Mouse (Mus musculus) limb, embryonic 11.5 days (tissue): ENCODE results near the gene Ube2h. TPM values are rescaled to one million over a fixed set of nuclear protein-coding genes. Genes with fewer than 3 reads are reported as not detected.
"Not testable (repeated sequence)": the region's sequence is repeated elsewhere in the genome, so short reads cannot be mapped to it uniquely, and the experiment has no call there.

Experiments
- ATAC-seq: fragments of 200-750 bp; cut with Nextera tagmentation; 2 replicates; pipeline ENCODE4 v1.8.0; 2017; ENCODE audit warnings: low read depth; ENCODE audit not compliant: insufficient number of reproducible peaks, low FRiP score, low TSS enrichment
- DNase-seq: peaks from one replicate; pipeline ENCODE4 v3.0.0-alpha.2; 2015; ENCODE audit warnings: low spot score
- H3K27ac ChIP-seq: fragments of 300-500 bp; sonication (generic); replicated peaks from 2 replicates; pipeline ENCODE4 v1.5.1; 2014; ENCODE audit warnings: low read depth, mild to moderate bottlenecking, low read length
- H3K27me3 ChIP-seq: fragments of 300-500 bp; sonication (generic); 2 replicates; pipeline ENCODE4 v1.6.1; 2014; ENCODE audit warnings: mild to moderate bottlenecking, low read length, mixed read lengths; ENCODE audit not compliant: control insufficient read depth, insufficient read depth
- H3K36me3 ChIP-seq: fragments of 300-500 bp; sonication (generic); 2 replicates; pipeline ENCODE4 v1.6.1; 2014; ENCODE audit warnings: mild to moderate bottlenecking, low read length, moderate library complexity, mixed read lengths; ENCODE audit not compliant: control insufficient read depth, insufficient read depth
- H3K4me1 ChIP-seq: fragments of 300-500 bp; sonication (generic); 2 replicates; pipeline ENCODE4 v1.6.1; 2014; ENCODE audit warnings: low read length, mixed read lengths; ENCODE audit not compliant: control insufficient read depth, insufficient read depth
- H3K4me2 ChIP-seq: fragments of 300-500 bp; sonication (generic); 2 replicates; pipeline ENCODE4 v1.6.1; 2014; ENCODE audit warnings: low read depth, mild to moderate bottlenecking, moderate library complexity; ENCODE audit not compliant: severe bottlenecking
- H3K4me3 ChIP-seq: fragments of 300-500 bp; sonication (generic); 2 replicates; pipeline ENCODE4 v1.5.1; 2014; ENCODE audit warnings: low read depth, low read length
- H3K9ac ChIP-seq: fragments of 300-500 bp; sonication (generic); 2 replicates; pipeline ENCODE4 v1.6.1; 2014; ENCODE audit warnings: mild to moderate bottlenecking, low read length
- H3K9me3 ChIP-seq: fragments of 300-500 bp; sonication (generic); 2 replicates; pipeline ENCODE4 v1.6.1; 2016; ENCODE audit warnings: low read length; ENCODE audit not compliant: control insufficient read depth
- WGBS: fragments of 180-500 bp; shearing (Covaris S2); extraction: QIAGEN DNeasy Blood & Tissue Kit; methylation state at CpG from one replicate; pipeline ENCODE4 v1.1.7; 2014; 5-methylcytosine and 5-hydroxymethylcytosine counted together
- polyA plus RNA-seq: library from polyadenylated mRNA; unstranded; fragments of >200 nt; fragmentation: Nextera tagmentation; extraction: Ambion mirVana; gene quantifications from 2 replicates; pipeline ENCODE4 v1.2.1, GENCODE M21; 2014

Ube2h gene
- polyA plus RNA-seq, 1 experiment from 2014 or later, result 48.7 TPM

GRCm38 (mm10) chr6:30222321-30222720 is 82.0 kb downstream of the Ube2h start:
- DNase-seq (no peak), ATAC-seq (no peak)
- WGBS, result 92% methylated on average over 1 of the region's 1 CpGs
- Histone ChIP-seq H3K36me3 (peaks cover 11% of the 10 kb centered on the region), H3K9ac (no peak overlapping the region), H3K4me1 (no peaks in the 10 kb centered on the region), H3K9me3 (no peaks in the 10 kb centered on the region), H3K27me3 (no peaks in the 10 kb centered on the region), H3K4me2 (no peak overlapping the region), H3K4me3 (no peak overlapping the region), H3K27ac (no peak overlapping the region)

- Histone ChIP-seq H3K9me3 (no peaks in the 10 kb centered on the region), H3K4me2 (no peak overlapping the region), H3K4me1 (no peaks in the 10 kb centered on the region), H3K4me3 (no peak overlapping the region), H3K27ac (no peak overlapping the region), H3K36me3 (peaks cover 11% of the 10 kb centered on the region), H3K9ac (no peak overlapping the region), H3K27me3 (no peaks in the 10 kb centered on the region)
- ATAC-seq (no peak), DNase-seq (no peak)
- WGBS, result 90% methylated on average over 3 of the region's 3 CpGs
These were observed 86.8 kb downstream of the Ube2h start for GRCm38 (mm10) chr6:30217581-30217980.

DNA sequence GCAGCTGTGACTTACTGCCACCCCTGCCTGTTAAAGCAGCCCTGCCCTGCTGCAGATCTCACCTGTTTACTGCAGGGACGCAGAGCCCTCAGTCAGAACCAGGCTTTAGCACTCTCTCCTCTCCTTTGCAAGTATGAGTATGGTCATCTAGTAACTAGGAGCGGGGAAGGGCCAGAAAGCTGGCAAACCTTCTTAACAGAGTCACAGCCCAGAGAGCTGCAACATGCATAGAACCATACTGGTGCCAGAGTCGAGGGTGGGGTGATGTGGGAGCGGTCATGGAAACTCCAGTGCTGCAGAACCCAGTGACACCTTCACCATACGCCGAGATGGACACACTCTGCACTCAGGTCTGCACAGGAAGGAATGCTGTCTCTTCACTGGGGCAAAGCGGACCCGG is 91.9 kb downstream of the Ube2h start:
- H3K27ac ChIP-seq, result no peak overlapping the region
- H3K36me3 ChIP-seq, result no peaks in the 10 kb centered on the region; the same call in 1 of the 2 replicates
- no peak overlapping the region for H3K4me2 ChIP-seq
- WGBS, result 92% methylated on average over 8 of the region's 8 CpGs
- no peaks in the 10 kb centered on the region for H3K4me1 ChIP-seq
- no peak overlapping the region for H3K9ac ChIP-seq
- ATAC-seq, result no peak
- no peaks in the 10 kb centered on the region for H3K27me3 ChIP-seq
- no peaks in the 10 kb centered on the region for H3K9me3 ChIP-seq
- DNase-seq, result no peak
- no peak overlapping the region for H3K4me3 ChIP-seq

DNA sequence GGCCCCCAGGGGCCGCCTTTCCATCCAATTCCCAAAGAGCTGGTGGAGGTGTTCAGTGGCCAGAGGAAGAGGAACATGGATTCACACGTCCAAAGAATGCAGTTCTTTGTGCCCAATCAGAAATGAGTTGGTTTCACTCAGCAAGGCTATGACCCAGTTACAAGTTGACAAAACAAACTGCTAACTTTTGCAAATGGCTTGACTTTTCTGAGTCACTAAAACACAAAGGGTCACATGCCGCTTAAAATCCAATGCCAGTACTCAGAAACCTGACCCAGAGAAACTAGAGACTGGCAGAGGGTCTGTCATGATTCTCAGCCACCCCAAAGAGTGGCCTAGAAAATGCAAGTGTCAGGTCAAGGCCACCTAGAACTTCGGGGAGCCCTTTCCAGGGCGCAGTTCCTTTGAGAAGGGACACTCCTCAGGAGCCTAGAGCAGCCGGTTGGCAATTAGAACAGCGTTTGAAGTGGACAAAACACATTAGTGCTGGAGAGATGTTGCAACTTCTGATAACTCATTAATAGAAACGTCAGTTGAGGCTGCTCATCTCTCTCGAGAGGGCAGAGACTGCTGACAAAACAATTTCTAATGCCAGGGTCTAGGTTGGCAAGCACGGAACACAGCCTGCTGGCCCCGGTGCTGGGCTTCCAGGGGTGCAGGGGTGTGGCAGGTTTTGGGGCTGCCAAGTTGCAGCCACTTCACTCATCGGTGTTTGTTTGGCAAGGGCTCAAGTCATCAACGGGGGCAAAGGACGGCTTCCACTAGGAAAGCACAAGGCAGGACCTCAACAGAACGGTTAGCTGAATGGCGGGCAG is 92.5 kb downstream of the Ube2h start:
- no peak overlapping the region for H3K9ac ChIP-seq
- no peak overlapping the region for H3K4me3 ChIP-seq
- WGBS, result 83% methylated on average over 16 of the region's 16 CpGs
- H3K9me3 ChIP-seq, result no peaks in the 10 kb centered on the region
- DNase-seq (no peak), ATAC-seq (no peak)
- no peak overlapping the region for H3K4me2 ChIP-seq
- H3K4me1 ChIP-seq, result no peaks in the 10 kb centered on the region
- H3K27ac ChIP-seq, result no peak overlapping the region
- no peaks in the 10 kb centered on the region for H3K27me3 ChIP-seq
- no peaks in the 10 kb centered on the region; the same call in 1 of the 2 replicates for H3K36me3 ChIP-seq

DNA sequence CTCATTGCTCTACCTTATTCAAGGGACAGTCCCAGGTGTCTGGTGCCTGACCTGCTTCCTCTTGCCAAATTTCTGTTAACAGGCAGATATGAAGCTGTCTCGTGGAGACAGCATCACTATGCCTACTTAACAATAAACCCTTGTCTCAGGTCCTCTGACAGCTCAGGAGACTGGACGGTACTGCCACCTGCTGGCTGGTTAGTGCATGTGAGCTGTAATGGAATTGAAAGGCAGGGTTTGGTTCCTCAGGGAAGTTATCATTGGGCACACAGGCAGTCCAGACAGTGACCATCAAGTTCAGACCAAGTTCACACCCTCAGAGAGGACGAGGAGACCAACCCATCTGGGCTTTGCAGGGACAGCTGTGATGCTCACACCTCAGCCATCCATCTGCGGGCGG is 93.6 kb downstream of the Ube2h start:
- H3K4me2 ChIP-seq, result no peak overlapping the region
- ATAC-seq (no peak; the same call in 1 of the 2 replicates), DNase-seq (peak; percentile 83)
- H3K36me3 ChIP-seq, result no peaks in the 10 kb centered on the region; the same call in 1 of the 2 replicates
- no peaks in the 10 kb centered on the region for H3K27me3 ChIP-seq
- H3K4me3 ChIP-seq, result no peak overlapping the region
- H3K4me1 ChIP-seq, result no peaks in the 10 kb centered on the region
- WGBS, result 33% methylated on average over 5 of the region's 5 CpGs
- H3K9me3 ChIP-seq, result no peaks in the 10 kb centered on the region
- H3K9ac ChIP-seq, result no peak overlapping the region
- no peak overlapping the region for H3K27ac ChIP-seq

- no peaks in the 10 kb centered on the region for H3K4me1 ChIP-seq
- H3K4me2 ChIP-seq, result no peak overlapping the region
- no peak overlapping the region for H3K9ac ChIP-seq
- no peak for DNase-seq
- no peak overlapping the region for H3K27ac ChIP-seq
- no peak overlapping the region for H3K4me3 ChIP-seq
- 61% methylated on average over 4 of the region's 4 CpGs for WGBS
- H3K27me3 ChIP-seq, result no peaks in the 10 kb centered on the region
- H3K36me3 ChIP-seq, result no peaks in the 10 kb centered on the region
- H3K9me3 ChIP-seq, result no peaks in the 10 kb centered on the region
- ATAC-seq, result no peak
These were observed 95.5 kb downstream of the Ube2h start for GRCm38 (mm10) chr6:30208844-30209243.

- peak; percentile 85 for DNase-seq
- H3K36me3 ChIP-seq, result no peaks in the 10 kb centered on the region
- WGBS, result 7% methylated on average over 26 of the region's 30 CpGs
- ATAC-seq, result peak; percentile 55; the same call in 1 of the 2 replicates
- H3K9me3 ChIP-seq, result no peaks in the 10 kb centered on the region
- H3K27ac ChIP-seq, result no peak overlapping the region
- no peak overlapping the region for H3K4me3 ChIP-seq
- no peak overlapping the region for H3K9ac ChIP-seq
- peak overlapping the region; percentile 43 for H3K4me2 ChIP-seq
- H3K4me1 ChIP-seq, result no peaks in the 10 kb centered on the region
- H3K27me3 ChIP-seq, result no peaks in the 10 kb centered on the region
These were observed 98.6 kb downstream of the Ube2h start for GRCm38 (mm10) chr6:30205587-30206202.

DNA sequence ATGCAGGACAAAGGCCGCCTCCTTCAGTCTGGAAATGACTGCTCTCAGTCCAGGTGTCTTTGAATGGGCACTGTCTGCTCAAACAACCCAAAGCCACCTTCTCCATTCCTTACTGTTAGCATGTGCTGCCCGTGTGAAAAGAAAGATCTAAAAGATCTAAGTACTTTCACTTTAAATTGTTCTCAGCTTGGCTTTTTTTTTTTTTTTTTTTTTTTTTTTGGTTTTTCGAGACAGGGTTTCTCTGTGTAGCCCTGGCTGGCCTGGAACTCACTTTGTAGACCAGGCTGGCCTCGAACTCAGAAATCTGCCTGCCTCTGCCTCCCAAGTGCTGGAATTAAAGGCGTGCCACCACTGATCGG is 99.2 kb downstream of the Ube2h start:
- not testable (repeated sequence) for ATAC-seq, H3K9ac ChIP-seq, H3K36me3 ChIP-seq, H3K4me3 ChIP-seq, H3K4me2 ChIP-seq, H3K9me3 ChIP-seq, DNase-seq, H3K27me3 ChIP-seq, H3K27ac ChIP-seq, H3K4me1 ChIP-seq
- 89% methylated on average over 5 of the region's 6 CpGs for WGBS
